Mouse (Mus musculus) lung, embryonic 15.5 days (tissue): Measurements from ENCODE around the gene Rras. TPM values are rescaled to one million over a fixed set of nuclear protein-coding genes. Genes with fewer than 3 reads are reported as not detected.

Experiments used
- ATAC-seq: fragments of 200-750 bp; cut with Nextera tagmentation; 2 replicates; pipeline ENCODE4 v1.8.0; 2017; ENCODE audit warnings: moderate number of reproducible peaks, borderline replicate concordance; ENCODE audit not compliant: low FRiP score, low TSS enrichment; ENCODE audit errors: extremely low read depth
- H3K27ac ChIP-seq: fragments of 300-500 bp; sonication (generic); 2 replicates; pipeline ENCODE4 v1.5.1; 2015; ENCODE audit warnings: moderate library complexity, mild to moderate bottlenecking, inconsistent platforms
- H3K27me3 ChIP-seq: fragments of 300-500 bp; sonication (generic); 2 replicates; pipeline ENCODE4 v1.6.1; 2015; ENCODE audit warnings: inconsistent platforms
- H3K36me3 ChIP-seq: fragments of 300-500 bp; sonication (generic); 2 replicates; pipeline ENCODE4 v1.6.1; 2015; ENCODE audit warnings: inconsistent platforms
- H3K4me1 ChIP-seq: fragments of 300-500 bp; sonication (generic); 2 replicates; pipeline ENCODE4 v1.6.1; 2015; ENCODE audit warnings: inconsistent platforms
- H3K4me2 ChIP-seq: fragments of 300-500 bp; sonication (generic); 2 replicates; pipeline ENCODE4 v1.6.1; 2015; ENCODE audit warnings: inconsistent platforms, mild to moderate bottlenecking, moderate library complexity
- H3K4me3 ChIP-seq: fragments of 300-500 bp; sonication (generic); 2 replicates; pipeline ENCODE4 v1.5.1; 2015; ENCODE audit warnings: mild to moderate bottlenecking, inconsistent platforms
- H3K9ac ChIP-seq: fragments of 300-500 bp; sonication (generic); 2 replicates; pipeline ENCODE4 v1.6.1; 2015; ENCODE audit warnings: inconsistent platforms
- H3K9me3 ChIP-seq: fragments of 300-500 bp; sonication (generic); 2 replicates; pipeline ENCODE4 v1.6.1; 2016; ENCODE audit warnings: inconsistent platforms
- WGBS: fragments of 180-500 bp; shearing (Covaris S2); methylation state at CpG from one replicate; pipeline ENCODE4 v1.1.7; 2015; 5-methylcytosine and 5-hydroxymethylcytosine counted together
- polyA plus RNA-seq: library from polyadenylated mRNA; unstranded; fragments of >200 nt; fragmentation: Nextera tagmentation; extraction: Ambion mirVana; gene quantifications from 2 replicates; pipeline ENCODE4 v1.2.1, GENCODE M21; 2015

Gene Rras
- polyA plus RNA-seq: 49.7 and 50.4 TPM in 2 replicates

DNA sequence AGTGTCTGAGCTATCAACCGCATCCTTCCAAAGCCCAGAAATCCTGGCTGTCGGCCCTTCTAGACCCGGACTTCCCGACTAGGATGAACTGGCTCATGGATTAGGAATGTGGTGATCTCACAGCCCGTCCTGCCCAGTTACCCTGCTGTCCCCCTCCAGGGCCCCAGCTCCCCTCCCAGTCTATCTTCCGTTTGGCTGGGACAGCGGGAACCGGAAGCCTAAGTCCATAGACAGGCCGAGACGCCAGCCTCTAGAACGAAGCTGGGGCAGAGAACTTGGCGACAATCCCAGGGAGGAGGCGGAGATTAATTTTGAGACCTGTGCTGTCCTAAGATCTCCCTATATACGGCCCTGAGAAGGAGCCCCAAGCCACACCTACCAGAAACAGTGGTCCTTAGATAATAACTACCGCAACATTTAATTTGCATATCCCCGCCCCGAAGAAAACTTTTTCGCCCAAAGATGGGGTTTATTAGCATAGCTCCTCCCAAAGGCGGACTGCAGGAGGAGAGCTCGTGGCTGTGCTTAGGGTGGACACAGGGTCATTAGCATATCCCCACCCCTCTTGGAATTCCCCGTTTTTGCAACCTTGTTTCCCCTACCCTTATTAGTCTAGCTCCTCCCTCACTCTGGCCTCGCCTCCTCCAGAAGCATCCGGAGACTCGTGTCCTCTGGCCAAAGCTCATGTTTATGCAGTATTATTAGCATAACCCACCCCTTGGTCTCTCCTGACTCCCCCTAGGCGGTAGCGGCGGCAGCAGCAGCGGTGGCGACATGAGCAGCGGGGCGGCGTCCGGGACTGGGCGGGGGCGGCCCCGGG, at the start of gene Rras:
Gene Rras, plus strand, starts transcription at position 720 of the 820 bp plus-strand sequence.
- H3K4me1 ChIP-seq: peaks cover 35% of the 10 kb centered on the region
- peak within 1 kb of the TSS; percentile 87 for H3K4me2 ChIP-seq
- H3K27ac ChIP-seq: peak within 1 kb of the TSS; percentile 100
- H3K9ac ChIP-seq: peak within 1 kb of the TSS; percentile 68
- peak; percentile 92 for ATAC-seq
- no peaks in the 10 kb centered on the region for H3K9me3 ChIP-seq
- under 1% methylated on average over 35 of the region's 36 CpGs for WGBS
- peaks cover 14% of the 10 kb centered on the region for H3K36me3 ChIP-seq
- H3K27me3 ChIP-seq: 0 out of 2 replicates have a peak, but pooled peaks cover 5% of the 10 kb centered on the region
- H3K4me3 ChIP-seq: peak within 1 kb of the TSS; percentile 98

DNA sequence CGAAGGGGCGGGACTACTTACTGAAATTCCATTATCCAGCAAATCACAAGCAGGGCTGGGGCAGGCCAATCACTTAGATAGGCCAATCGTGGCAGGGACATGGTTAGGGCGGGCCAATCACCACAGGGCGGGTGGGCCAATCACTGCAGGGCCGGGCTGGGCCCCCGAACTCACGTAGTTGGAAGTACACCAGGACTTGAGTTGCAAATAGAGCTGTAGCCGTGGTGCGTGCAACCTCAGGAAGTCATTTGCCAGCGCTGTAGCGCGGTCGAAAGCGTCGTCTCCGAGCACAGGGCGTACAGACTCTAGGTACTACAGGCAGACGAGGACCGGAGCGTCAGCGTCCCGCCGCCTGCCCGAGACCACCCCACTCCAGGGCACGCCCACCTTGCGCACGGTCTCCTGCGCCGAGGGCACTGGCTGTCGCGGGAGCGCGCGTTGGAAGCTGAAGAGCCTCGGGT, 47.5 kb upstream of the Rras start:
- H3K4me2 ChIP-seq: peak overlapping the region; percentile 76
- H3K9ac ChIP-seq: peak overlapping the region; percentile 44
- H3K27me3 ChIP-seq: no peaks in the 10 kb centered on the region
- peak overlapping the region; percentile 91 for H3K27ac ChIP-seq
- peaks cover 15% of the 10 kb centered on the region for H3K4me1 ChIP-seq
- ATAC-seq: peak; percentile 96
- 0 out of 2 replicates have a peak, but pooled peaks cover 7% of the 10 kb centered on the region for H3K36me3 ChIP-seq
- H3K4me3 ChIP-seq: peak overlapping the region; percentile 59
- no peaks in the 10 kb centered on the region for H3K9me3 ChIP-seq
- WGBS: under 1% methylated on average over 36 of the region's 36 CpGs

DNA sequence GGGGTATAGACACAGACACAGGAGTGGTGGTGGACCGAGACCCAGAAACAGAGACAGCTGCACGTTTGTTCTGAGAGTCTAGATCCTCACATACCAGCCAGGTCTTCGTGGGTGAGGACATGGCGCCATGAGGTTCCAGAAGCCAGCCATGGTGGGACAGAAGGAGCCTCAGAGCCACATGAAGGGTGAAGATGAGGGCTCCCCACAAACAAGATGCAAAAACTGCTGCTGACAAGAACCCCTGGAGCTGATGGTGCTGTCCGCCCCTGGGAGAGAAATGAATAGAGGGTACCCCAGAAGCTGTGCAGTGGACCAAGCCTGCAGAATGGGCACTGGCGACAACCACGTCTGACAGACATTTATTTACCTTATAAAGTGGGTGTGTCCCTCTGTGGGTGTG, 46.6 kb upstream of the Rras start:
- Histone ChIP-seq H3K4me3 (peak overlapping the region; percentile 59), H3K9me3 (no peaks in the 10 kb centered on the region), H3K4me1 (peaks cover 15% of the 10 kb centered on the region), H3K9ac (0 out of 2 replicates have a peak overlapping the region, but pooled peaks have one; percentile 44), H3K4me2 (peak overlapping the region; percentile 76), H3K36me3 (peaks cover 3% of the 10 kb centered on the region; the same call in 1 of the 2 replicates), H3K27me3 (no peaks in the 10 kb centered on the region), H3K27ac (0 out of 2 replicates have a peak overlapping the region, but pooled peaks have one; percentile 91)
- 53% methylated on average over 7 of the region's 7 CpGs for WGBS
- ATAC-seq: no peak

DNA sequence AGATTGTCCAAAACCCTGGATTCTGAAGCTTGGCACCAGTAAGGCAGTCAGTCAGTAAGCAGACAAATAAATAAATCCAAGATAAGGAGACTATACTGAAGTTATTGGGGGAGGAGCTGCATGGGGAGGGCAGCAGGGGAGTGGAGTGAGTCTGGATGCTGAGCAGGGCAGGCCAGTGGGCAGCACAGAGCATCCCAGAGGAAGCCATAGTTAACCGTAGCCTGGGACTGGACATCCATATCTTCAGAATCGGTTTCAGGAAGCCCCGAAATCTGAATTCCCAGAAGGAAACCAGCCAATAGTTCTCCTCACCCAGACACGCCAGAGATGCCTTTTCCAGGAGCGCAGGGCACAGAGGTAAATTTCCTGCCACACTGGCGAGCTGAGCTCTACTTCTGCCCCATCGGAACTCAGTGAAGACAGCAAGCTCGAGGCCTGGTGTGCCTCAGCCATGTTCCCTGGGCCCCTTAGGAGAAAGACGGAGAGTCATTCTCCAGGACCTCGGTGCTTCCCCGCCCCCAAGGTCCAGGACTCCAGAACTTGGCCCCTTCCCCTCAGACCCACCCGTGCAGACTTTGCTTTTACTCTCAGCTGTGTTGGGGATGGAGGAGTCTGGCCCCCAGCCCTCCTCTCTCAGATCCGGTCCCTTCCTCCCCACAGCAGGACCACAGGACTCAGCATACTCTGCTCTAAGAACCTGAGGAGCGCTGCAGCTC, 44.2 kb upstream of the Rras start:
- no peaks in the 10 kb centered on the region for H3K27me3 ChIP-seq
- no peaks in the 10 kb centered on the region for H3K9me3 ChIP-seq
- peak overlapping the region; percentile 12; the same call in 1 of the 2 replicates for H3K27ac ChIP-seq
- no peak for ATAC-seq
- H3K9ac ChIP-seq: peak overlapping the region; percentile 7; the same call in 1 of the 2 replicates
- peak overlapping the region; percentile 46 for H3K4me3 ChIP-seq
- WGBS: 35% methylated on average over 14 of the region's 14 CpGs
- peak overlapping the region; percentile 78 for H3K4me2 ChIP-seq
- H3K36me3 ChIP-seq: peaks cover 27% of the 10 kb centered on the region
- peaks cover 15% of the 10 kb centered on the region for H3K4me1 ChIP-seq

DNA sequence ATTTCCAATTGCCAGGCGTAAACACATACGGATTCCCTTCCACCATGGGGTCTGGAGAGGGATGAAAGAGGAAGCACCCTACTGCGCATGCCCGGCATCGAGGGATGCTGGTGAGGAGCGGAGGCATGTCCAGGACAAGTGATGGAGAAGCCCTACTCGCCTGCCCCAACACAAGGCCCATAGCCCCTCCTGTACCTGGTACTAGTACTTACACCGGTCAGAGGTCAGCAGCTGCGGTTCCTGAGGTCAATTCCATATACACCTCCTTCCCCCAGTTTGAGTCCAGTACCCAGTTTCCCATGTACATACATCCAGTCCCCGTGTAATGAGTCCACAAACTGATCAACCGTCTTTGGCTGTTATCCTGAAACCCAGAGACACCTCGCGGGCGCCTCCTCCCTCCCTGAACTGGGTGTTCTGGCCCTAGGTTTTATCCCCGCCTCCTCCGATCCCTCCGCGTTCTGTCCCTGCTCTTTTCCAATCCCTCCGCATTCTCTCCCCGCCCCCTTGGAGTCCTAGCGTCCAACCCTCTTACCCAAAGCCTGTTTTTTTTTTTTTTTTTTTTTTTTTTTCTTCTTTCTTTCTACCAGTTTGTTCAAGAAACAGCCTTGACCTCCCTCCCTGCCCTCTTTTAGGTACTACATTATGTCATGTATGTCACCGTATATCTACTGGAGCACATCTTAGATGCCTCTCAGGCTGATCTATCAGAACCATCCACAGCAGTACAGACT, 43.2 kb upstream of the Rras start, which contains the start of gene Cpt1c:
Gene Cpt1c, minus strand, starts transcription at position 469 of the 734 bp plus-strand sequence.
- H3K4me1 ChIP-seq: peaks cover 15% of the 10 kb centered on the region
- WGBS: 2% methylated on average over 22 of the region's 22 CpGs
- H3K9me3 ChIP-seq: no peaks in the 10 kb centered on the region
- H3K9ac ChIP-seq: peak within 1 kb of the TSS; percentile 32; the same call in 1 of the 2 replicates
- ATAC-seq: no peak; the same call in 1 of the 2 replicates
- peaks cover 37% of the 10 kb centered on the region for H3K36me3 ChIP-seq
- peak within 1 kb of the TSS; percentile 78 for H3K4me2 ChIP-seq
- H3K4me3 ChIP-seq: peak within 1 kb of the TSS; percentile 46
- no peaks in the 10 kb centered on the region for H3K27me3 ChIP-seq
- peak within 1 kb of the TSS; percentile 52; the same call in 1 of the 2 replicates for H3K27ac ChIP-seq

DNA sequence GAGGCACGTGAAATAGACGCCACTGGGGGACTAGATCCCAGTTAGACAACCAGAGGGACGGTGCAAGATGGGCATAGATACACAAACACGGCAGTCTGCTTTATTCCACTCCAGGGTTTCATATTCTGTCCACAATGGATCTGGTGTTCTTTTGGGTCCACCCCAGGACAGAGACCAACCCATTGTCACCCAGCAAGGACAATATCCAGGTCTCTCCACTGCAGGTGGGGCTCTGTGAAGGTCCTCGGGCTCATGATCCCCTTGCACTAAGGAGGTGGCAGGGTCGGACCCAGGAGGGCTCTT, 42.7 kb upstream of the Rras start:
- WGBS: 15% methylated on average over 6 of the region's 6 CpGs
- no peaks in the 10 kb centered on the region for H3K9me3 ChIP-seq
- H3K4me2 ChIP-seq: peak overlapping the region; percentile 78; the same call in 1 of the 2 replicates
- peaks cover 42% of the 10 kb centered on the region for H3K36me3 ChIP-seq
- H3K27me3 ChIP-seq: no peaks in the 10 kb centered on the region
- H3K4me1 ChIP-seq: peaks cover 15% of the 10 kb centered on the region
- H3K27ac ChIP-seq: 0 out of 2 replicates have a peak overlapping the region, but pooled peaks have one; percentile 7
- no peak for ATAC-seq
- H3K4me3 ChIP-seq: no peak overlapping the region
- H3K9ac ChIP-seq: no peak overlapping the region

DNA sequence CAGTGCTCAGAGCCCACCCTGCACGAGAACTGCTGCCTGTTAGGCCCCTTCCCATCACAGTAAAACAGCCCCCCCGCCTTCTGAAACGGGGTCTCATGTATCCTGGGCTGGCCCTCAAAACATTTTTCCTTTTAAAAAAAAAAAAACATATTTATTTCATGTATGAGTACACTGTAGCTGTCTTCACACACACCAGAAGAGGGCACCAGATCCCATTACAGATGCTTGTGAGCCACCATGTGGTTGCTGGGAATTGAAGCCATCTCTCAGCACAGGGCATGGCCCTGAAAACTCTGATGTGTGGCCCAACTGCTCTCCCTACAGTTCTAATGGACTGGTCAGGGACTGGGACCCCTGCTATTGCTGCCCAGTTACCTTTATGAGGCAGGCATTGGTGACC, 39.5 kb upstream of the Rras start:
- Histone ChIP-seq H3K4me2 (no peak overlapping the region), H3K27me3 (no peaks in the 10 kb centered on the region), H3K9ac (no peak overlapping the region), H3K9me3 (no peaks in the 10 kb centered on the region), H3K27ac (no peak overlapping the region), H3K4me3 (no peak overlapping the region), H3K36me3 (peaks cover 64% of the 10 kb centered on the region), H3K4me1 (peaks cover 7% of the 10 kb centered on the region; the same call in 1 of the 2 replicates)
- 85% methylated on average over 3 of the region's 3 CpGs for WGBS
- ATAC-seq: no peak

DNA sequence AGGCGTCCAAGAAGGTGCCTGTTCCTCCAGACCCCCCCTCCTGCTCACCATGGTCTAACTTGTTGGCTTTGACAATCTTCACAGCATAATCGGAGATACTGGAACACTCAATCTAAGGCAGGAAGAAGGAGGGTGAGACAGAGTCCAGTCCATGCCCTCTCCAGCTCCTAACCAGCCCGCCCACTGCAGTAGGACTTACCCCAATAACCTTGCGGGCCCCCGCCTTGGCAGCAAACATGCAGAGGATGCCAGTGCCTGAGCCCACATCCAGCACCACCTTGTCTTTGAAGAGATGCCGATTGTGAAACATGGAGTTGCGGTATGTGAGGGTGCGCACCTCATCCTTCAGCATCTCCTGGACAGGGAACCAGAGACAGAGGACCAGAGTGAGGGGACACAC, 36.2 kb upstream of the Rras start:
- H3K27me3 ChIP-seq: no peaks in the 10 kb centered on the region
- no peaks in the 10 kb centered on the region for H3K9me3 ChIP-seq
- no peak overlapping the region for H3K9ac ChIP-seq
- no peak overlapping the region for H3K27ac ChIP-seq
- no peak overlapping the region for H3K4me2 ChIP-seq
- peaks cover 23% of the 10 kb centered on the region for H3K4me1 ChIP-seq
- no peak overlapping the region for H3K4me3 ChIP-seq
- ATAC-seq: no peak
- 97% methylated on average over 8 of the region's 8 CpGs for WGBS
- H3K36me3 ChIP-seq: peaks cover 58% of the 10 kb centered on the region

DNA sequence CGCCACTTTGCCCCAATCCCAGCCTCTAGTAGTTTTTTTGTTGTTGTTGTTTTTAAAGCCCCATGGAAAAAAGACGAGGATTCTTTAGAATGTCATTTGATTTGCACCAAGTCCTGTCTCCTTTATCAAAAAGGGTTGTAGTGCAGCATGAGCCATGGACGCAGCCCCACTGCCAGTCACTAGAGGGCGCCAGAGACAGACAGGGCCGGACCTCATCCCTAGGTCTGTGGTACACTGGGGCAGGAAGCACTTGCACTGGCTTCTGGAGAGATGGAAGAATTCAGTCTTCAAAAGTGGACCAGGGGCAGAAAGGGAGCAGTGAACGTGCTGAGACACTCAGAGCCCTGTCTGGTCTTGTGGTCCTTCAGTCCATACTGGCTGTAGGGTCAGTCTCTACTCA, 34.7 kb upstream of the Rras start:
- H3K4me1 ChIP-seq: peaks cover 27% of the 10 kb centered on the region
- 32% methylated on average over 6 of the region's 6 CpGs for WGBS
- no peak overlapping the region for H3K27ac ChIP-seq
- no peak overlapping the region for H3K4me2 ChIP-seq
- ATAC-seq: no peak
- H3K27me3 ChIP-seq: no peaks in the 10 kb centered on the region
- peaks cover 42% of the 10 kb centered on the region for H3K36me3 ChIP-seq
- H3K4me3 ChIP-seq: no peak overlapping the region
- H3K9ac ChIP-seq: no peak overlapping the region
- no peaks in the 10 kb centered on the region for H3K9me3 ChIP-seq

DNA sequence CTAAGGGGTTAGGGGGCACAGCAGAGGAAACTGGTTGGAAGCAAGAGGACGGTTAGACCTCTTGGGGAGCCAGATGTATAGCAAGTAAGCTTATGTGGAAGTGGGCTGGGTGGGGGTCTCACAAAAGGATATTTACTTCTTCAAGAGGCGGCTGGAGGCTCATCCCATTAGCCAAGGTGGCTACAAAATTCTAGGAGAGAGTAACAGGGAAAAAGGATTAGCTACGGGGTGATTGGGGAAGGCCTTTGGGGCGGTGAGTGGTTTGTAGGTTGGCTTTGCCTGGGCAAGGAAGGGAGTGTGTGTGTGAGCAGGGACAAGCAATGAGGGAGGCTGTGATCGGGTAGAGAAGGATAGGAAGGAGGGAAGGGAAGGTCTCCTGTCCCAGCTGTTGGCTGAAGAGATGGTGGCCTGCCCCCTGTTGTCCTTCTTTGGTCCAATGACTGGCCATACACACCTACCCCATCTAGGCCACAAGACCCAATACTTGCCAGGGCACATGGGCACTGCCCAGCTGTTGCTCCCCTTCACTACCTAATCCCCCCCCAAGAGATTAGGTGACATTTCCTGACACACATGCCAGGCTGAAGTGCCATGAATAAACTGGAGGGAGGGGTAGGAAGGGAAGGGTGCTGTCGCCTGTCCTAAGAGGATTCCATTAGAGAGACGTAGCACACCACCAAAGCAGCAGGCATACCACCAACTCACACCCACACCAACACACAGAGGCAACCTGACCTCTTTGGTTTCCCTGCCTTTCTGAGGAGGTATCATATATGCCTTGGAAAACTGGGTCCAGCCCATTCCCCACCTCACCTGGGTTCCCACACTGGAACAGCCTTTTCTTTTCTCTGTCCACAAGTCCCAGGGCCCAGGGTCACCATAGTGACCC, 33.6 kb upstream of the Rras start:
- Histone ChIP-seq H3K36me3 (peaks cover 32% of the 10 kb centered on the region), H3K4me2 (peak overlapping the region; percentile 77), H3K27me3 (no peaks in the 10 kb centered on the region), H3K4me1 (peaks cover 36% of the 10 kb centered on the region), H3K4me3 (peak overlapping the region; percentile 84), H3K27ac (no peak overlapping the region), H3K9me3 (no peaks in the 10 kb centered on the region), H3K9ac (no peak overlapping the region)
- 63% methylated on average over 7 of the region's 7 CpGs for WGBS
- ATAC-seq: no peak
